Mouse (Mus musculus) liver, embryonic 14.5 days (tissue): ENCODE results near the gene Tfb1m.

Experiments used
- CTCF ChIP-seq: IDR thresholded peaks from 2 replicates; pipeline ENCODE4 v1.5.1; 2016; ENCODE audit warnings: antibody characterized with exemption, low read depth, control low read depth
- EP300 ChIP-seq: IDR thresholded peaks from 2 replicates; pipeline ENCODE4 v1.6.1; 2016; ENCODE audit warnings: antibody characterized with exemption, low read depth

DNA sequence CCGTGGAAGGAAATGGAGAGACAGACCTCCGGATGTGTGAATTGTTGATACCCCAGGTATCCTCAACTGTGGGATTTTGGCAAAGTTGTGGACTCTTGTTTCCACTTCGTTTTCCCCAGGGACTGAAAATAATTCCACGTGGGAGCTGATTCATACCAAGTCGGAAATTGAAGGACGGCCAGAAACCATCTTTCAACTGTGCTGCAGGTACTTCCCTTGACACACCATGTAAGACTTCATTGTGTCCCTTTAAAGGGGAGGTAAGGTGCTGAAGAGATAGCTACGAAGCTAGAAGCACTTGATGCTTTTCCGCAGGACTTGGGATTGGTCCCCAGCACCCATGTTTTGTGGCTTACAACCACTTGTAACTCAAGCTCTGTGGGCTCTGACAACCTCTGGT, 41.7 kb downstream of the Tfb1m start:
- no peak for TF ChIP-seq EP300
- no peak for TF ChIP-seq CTCF
